Mouse (Mus musculus) cerebral cortex, adult 2 months (tissue): ENCODE results near the gene Glce.

Experiments
- WGBS: fragments of 180-500 bp; shearing (Covaris S2); methylation state at CpG from one replicate; pipeline ENCODE4 v1.1.7; 2018; 5-methylcytosine and 5-hydroxymethylcytosine counted together

Gene Glce

GRCm38 (mm10) chr9:62122508-62123215, at the start of gene Glce:
Gene Glce (minus strand): TSS chr9:62122655.
- WGBS: under 1% methylated on average over 51 of the region's 51 CpGs

- 82% methylated on average over 3 of the region's 3 CpGs for WGBS
These were observed 49.8 kb upstream of the Glce start for GRCm38 (mm10) chr9:62172239-62172638.

- WGBS: 96% methylated on average over 2 of the region's 2 CpGs
These were observed 48.5 kb upstream of the Glce start for GRCm38 (mm10) chr9:62170921-62171320.

- 79% methylated on average over 5 of the region's 5 CpGs for WGBS
These were observed 44.2 kb upstream of the Glce start for GRCm38 (mm10) chr9:62166621-62167020.

GRCm38 (mm10) chr9:62166186-62166585, 43.7 kb upstream of the Glce start:
- WGBS: 77% methylated on average over 4 of the region's 4 CpGs

GRCm38 (mm10) chr9:62162889-62163291, 40.4 kb upstream of the Glce start:
- WGBS: 57% methylated on average over 4 of the region's 4 CpGs

GRCm38 (mm10) chr9:62160788-62161187, 38.3 kb upstream of the Glce start:
- WGBS: 88% methylated on average over 6 of the region's 6 CpGs

- 88% methylated on average over 4 of the region's 4 CpGs for WGBS
These were observed 36.3 kb upstream of the Glce start for GRCm38 (mm10) chr9:62158746-62159145.

- WGBS: 66% methylated on average over 4 of the region's 4 CpGs
These were observed 33.4 kb upstream of the Glce start for GRCm38 (mm10) chr9:62155821-62156220.

GRCm38 (mm10) chr9:62155400-62155799, 32.9 kb upstream of the Glce start:
- 66% methylated on average over 6 of the region's 6 CpGs for WGBS

GRCm38 (mm10) chr9:62154956-62155355, 32.5 kb upstream of the Glce start:
- 88% methylated on average over 7 of the region's 7 CpGs for WGBS

GRCm38 (mm10) chr9:62154551-62154950, 32.1 kb upstream of the Glce start:
- 80% methylated on average over 3 of the region's 3 CpGs for WGBS

GRCm38 (mm10) chr9:62153263-62153662, 30.8 kb upstream of the Glce start:
- WGBS: 66% methylated on average over 7 of the region's 7 CpGs

- WGBS: 100% methylated on average over 2 of the region's 2 CpGs
These were observed 30.1 kb upstream of the Glce start for GRCm38 (mm10) chr9:62152506-62152905.

GRCm38 (mm10) chr9:62145198-62145597, 22.7 kb upstream of the Glce start:
- WGBS: 98% methylated on average over 2 of the region's 2 CpGs

- 82% methylated on average over 7 of the region's 7 CpGs for WGBS
These were observed 21.0 kb upstream of the Glce start for GRCm38 (mm10) chr9:62143428-62143827.

- WGBS: 87% methylated on average over 7 of the region's 7 CpGs
These were observed 16.6 kb upstream of the Glce start for GRCm38 (mm10) chr9:62139027-62139426.

GRCm38 (mm10) chr9:62137259-62137658, 14.8 kb upstream of the Glce start:
- 17% methylated on average over 8 of the region's 8 CpGs for WGBS

GRCm38 (mm10) chr9:62132005-62132782, 9.7 kb upstream of the Glce start:
- 62% methylated on average over 4 of the region's 4 CpGs for WGBS

- WGBS: 78% methylated on average over 5 of the region's 5 CpGs
These were observed 8.3 kb upstream of the Glce start for GRCm38 (mm10) chr9:62130746-62131145.

- 93% methylated on average over 2 of the region's 2 CpGs for WGBS
These were observed 5.6 kb upstream of the Glce start for GRCm38 (mm10) chr9:62128056-62128455.

- WGBS: 68% methylated on average over 5 of the region's 5 CpGs
These were observed 3.6 kb upstream of the Glce start for GRCm38 (mm10) chr9:62125986-62126575.

GRCm38 (mm10) chr9:62124266-62124665, 1.8 kb upstream of the Glce start:
- WGBS: 80% methylated on average over 1 of the region's 1 CpGs
